Mouse (Mus musculus) thymus, adult 18-20 months (tissue): Measurements from ENCODE around the gene Rbm19.

Experiments
- DNase-seq, 2 experiments: peaks; one replicate each; pipeline ENCODE4 v3.0.0; 2022; ENCODE audit warnings: mixed read lengths in 2 of 2

Gene Rbm19

GRCm38 (mm10) chr5:120167787-120168325, 51.6 kb downstream of the Rbm19 start:
- DNase-seq = no peak

DNA sequence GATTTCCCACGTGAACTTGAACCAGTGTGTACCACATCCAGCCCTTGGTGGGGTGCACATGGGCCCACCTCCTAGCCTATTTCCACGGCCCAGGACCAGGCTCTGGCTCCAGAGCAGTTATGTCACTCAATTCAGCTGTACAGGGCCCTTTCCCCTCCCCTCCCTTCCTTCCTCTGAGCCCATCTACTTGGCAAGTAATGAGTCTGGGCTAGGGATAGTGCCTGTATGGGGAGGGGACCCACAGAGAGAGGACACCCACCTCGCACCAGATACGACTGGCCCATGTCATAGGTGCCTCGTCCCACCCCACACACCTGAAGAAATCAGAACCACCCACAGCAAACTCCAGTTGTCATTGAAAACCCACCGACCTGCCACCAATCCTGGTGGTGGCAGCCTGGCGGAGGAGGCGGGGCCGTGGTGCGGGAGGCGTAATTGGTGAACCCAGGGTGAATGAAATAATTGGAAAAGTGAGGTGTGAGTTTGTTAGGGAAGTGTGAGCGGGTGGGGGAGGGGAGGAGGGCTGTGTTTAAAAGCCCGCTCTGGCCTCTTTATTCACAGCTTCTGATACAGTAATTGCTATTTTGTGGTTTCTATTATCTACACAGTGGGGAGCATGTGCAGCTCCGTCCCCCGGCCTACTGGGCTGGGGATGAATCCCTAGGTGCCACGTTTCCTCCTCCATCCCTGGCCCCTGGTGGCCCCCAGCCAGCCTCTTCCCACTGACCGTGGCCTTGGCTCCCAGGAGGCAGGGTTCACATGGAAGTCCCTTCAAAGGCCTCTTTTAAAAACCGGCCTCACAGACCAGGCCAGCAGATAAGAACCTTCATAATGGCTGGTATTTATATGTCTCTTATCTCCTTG, 55.8 kb downstream of the Rbm19 start:
- DNase-seq = no peak

DNA sequence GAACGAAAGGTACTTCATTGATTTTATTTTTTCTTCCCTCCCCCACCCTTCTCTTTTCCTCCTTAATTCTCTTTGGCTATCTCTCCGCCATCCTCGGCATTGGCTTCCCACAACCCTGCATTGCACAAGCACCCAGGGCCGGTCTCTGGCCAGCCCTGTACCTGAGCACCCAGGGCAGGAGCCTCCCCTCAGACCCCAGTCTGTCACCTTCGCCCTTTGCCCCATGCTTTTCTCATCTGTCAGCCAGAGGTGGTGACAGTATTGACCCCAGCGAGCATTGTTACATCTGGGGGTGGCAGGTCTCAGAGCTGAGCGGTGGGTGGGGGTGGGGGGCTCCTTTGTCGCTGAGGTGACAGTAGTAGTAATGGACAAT, 56.5 kb downstream of the Rbm19 start:
- DNase-seq = no peak

DNA sequence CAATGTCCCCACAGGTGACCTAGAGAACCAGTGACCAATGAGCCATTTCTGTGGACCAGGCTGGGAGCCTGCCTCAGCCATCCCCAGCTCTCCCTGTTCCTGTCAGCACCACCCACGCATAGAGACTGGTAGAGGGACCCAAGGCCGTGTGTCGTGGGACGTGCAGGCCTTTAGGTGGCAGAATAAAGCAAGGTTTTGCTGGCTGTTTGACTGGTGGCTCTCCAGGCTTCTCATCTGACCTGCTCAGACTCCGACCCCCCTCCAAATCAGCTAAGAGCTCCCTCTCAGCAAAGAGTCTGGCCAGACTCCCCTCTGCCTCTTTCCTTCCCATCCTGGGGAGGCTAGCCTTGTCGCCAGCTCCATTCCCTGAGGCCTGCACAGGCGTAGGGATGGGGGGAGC, 58.1 kb downstream of the Rbm19 start:
- no peak for DNase-seq

- no peak for DNase-seq
Measured at GRCm38 (mm10) chr5:120175217-120175616, 59.0 kb downstream of the Rbm19 start.

DNA sequence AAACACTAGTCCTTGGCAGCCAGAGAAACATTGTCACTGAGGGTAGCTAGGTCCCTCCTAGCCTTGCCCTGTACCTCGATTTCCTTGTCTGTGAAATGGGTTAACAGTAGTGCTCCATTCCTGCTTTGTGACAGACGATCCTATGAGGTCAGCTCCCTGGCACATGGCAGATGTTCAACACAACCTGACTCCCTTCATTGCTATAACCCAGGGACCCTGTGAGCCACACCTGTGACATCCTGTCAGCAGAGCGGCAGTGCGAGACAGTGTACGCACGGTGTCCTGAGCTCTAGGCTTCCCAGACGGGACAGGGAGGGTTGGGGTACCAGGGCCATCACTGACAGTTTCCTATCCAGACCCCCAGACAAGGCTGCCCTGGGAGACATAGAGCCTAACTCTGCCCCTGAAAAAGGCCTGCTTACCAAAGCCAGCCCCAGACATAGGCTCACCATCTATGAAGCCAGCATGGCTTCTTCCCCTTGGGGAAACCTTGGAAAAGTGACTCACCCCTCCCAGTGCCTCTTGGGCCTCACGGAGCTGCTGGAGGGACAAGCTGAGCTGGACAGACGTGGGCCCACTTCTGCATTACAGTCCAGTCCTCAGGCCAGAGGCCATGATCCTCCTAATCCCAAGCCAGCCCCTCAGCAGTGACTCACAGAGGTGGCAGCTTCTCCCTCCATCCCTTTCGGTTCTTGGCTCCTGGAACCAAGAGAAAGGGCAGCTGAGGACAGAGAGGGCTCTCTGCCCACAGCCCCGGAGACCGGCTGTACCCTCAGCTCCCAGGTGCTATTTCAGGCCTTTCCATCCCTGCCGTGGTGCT, 60.2 kb downstream of the Rbm19 start:
- DNase-seq = no peak

GRCm38 (mm10) chr5:120177066-120177340, 60.7 kb downstream of the Rbm19 start:
- no peak for DNase-seq

GRCm38 (mm10) chr5:120180102-120180501, 63.8 kb downstream of the Rbm19 start:
- no peak for DNase-seq

- DNase-seq = no peak
Measured at GRCm38 (mm10) chr5:120181384-120181783, 65.1 kb downstream of the Rbm19 start.

- no peak for DNase-seq
Measured at GRCm38 (mm10) chr5:120183321-120183720, 67.1 kb downstream of the Rbm19 start.

DNA sequence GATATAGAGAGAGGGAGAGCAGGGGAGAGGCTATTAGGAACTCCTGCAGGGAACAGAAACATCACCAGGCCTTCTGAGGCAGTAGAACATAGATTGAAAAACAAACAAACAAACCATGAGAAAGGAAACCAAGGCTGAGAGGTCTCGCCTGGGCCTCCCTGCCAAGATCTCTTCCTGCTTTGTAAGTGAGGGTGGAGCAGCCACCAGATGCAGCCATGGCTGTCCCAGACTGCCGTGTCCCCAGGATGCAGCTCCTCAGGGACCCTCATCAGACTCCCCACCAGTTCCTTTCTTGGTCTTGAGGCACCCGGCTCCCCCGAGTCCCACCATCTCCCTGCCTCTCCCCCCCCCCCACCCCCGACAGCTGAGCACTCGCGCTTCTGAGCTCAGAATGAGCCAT, 67.5 kb downstream of the Rbm19 start:
- DNase-seq = no peak

DNA sequence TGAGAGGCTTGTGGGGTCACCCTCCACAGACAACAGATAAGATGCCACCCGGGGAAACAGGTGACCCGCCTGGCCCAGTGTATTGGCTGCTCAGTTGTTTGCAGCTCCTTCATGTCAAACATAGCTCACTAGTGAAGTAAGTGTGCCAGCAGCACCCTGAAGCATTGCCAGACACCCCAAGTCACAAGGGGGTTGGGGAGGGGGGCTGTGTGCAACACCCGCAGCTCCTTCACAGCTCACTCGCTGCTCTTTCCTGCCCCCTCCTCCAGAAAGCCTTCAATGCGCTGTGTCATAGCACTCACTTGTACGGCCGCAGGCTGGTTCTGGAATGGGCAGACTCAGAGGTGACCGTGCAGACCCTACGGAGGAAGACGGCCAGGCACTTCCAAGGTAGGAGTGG, 69.7 kb downstream of the Rbm19 start:
- DNase-seq = no peak

GRCm38 (mm10) chr5:120188541-120188940, 72.3 kb downstream of the Rbm19 start:
- DNase-seq = no peak

GRCm38 (mm10) chr5:120190001-120190582, 73.8 kb downstream of the Rbm19 start:
- DNase-seq = no peak

- no peak for DNase-seq
Measured at GRCm38 (mm10) chr5:120191620-120192019, 75.4 kb downstream of the Rbm19 start.

- no peak for DNase-seq
Measured at GRCm38 (mm10) chr5:120194309-120194941, 78.2 kb downstream of the Rbm19 start.

GRCm38 (mm10) chr5:120194948-120195347, 78.7 kb downstream of the Rbm19 start:
- DNase-seq = no peak

- DNase-seq = no peak
Measured at GRCm38 (mm10) chr5:120196879-120197278, 80.6 kb downstream of the Rbm19 start.

GRCm38 (mm10) chr5:120197813-120198387, 81.6 kb downstream of the Rbm19 start:
- DNase-seq = no peak

- DNase-seq = no peak
Measured at GRCm38 (mm10) chr5:120199865-120200264, 83.6 kb downstream of the Rbm19 start.

GRCm38 (mm10) chr5:120204316-120204715, 88.1 kb downstream of the Rbm19 start:
- no peak for DNase-seq

DNA sequence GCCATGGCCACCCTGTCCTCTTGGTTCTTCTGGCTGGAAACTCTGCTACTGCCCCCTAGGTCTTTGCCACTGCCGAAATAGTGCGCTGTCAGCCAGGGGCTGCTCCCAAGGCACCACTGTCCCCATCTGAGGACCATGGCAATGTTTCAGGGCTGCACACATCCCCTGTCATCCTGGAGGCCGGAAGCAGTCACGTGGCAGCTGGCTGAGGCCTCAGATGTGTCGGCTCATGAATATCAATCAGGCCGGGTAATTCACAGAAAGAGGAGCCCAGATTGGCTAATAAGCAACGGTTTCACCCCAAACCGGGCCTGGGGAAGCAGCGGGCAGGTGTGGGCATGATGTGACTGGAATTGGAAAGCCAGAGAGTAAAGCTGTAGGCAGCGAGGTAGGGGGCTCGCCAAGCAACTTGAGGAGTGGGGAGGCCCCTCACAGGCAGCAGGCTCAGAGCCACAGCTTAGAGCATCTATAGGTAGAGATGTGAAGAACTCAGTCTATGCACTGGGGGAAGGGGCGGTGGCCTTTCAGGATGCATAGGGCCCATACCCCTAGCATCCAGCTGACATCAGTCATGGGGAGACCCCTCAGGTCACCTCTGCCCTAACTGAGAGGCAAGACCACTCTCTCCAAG, 90.2 kb downstream of the Rbm19 start:
- no peak for DNase-seq
